Mouse (Mus musculus) spleen, postnatal 10 days (tissue): ENCODE data around the gene Urah.
A peak's percentile ranks its signal among the peaks of the same experiment; 100 is the strongest.

ENCODE experiments used
- DNase-seq, 2 experiments: peaks; one replicate each; pipeline ENCODE4 v3.0.0; 2021 to 2022; ENCODE audit warnings: low spot score in 2 of 2

The Urah gene

DNA sequence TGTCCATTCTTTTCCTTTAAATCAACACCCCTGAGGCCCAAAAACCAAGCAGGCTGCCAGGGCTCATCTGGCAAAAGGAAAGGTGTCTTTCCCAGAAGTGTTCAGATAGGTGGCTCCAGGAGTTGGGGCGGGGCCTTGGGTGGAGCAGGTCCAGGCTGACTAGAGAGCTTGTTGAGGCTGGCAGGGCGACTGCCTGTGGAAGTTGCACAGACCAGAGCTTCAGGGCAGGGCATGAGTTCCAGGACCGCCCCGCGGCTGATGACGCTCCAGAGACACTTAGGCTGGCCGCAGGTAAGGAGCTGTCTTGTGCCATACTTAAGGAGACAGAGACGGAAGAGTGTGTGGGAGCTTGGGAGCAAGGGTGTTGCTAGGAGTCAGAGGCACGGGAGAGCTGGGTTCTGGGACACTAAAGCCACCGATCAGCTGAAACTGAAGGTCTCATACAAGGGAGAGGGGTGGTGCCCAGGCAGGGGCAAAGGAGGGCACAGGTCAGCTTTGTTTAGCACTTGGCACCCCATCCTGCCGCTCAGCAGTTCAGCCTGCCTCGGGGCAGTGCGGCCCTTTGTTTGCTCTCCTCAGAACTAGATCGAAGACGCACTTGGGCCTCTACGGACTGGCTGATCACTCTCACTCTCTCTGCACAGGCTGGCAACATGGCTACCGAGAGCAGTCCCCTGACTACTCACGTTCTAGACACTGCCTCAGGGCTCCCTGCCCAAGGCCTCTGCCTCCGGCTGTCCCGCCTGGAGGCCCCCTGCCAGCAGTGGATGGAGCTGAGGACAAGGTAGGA, at the start of gene Urah:
Urah (plus strand) TSS at position 51 of the 790 bp plus-strand sequence.
- no peak for DNase-seq

DNA sequence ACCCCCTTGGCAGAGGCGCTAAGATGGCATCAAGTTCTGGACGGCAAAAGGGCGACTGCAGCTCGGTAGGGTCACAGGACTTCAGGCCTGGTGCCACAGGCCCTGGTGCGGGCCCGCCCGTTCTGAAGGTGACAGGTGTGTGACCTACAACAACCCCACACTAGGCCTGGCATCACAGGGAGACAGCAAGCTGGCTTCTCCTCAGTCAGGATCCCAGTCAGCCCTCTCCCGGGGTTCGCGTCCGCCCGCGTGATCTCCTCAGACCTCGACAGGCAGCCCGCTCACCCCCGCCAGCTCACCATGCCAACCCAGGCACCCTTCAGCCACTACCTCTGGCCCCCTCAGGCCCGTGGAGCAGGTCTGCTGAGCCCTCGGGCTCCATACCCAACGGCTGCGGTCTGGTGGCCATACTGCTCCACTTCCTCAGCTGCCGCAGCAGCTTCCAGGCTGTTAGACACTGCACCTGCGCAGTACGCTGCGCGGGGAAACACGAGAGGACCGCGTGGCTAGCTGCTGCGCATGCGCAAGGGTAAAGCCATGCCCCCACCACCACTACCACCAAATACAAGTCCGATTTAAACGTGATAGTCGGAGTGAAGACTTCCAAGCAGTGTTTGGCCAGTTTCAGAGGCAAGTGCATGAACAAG, 47.3 kb upstream of the Urah start, which contains the start of gene Syce1:
Syce1 (minus strand) TSS at position 447 of the 647 bp plus-strand sequence.
- DNase-seq, result no peak

DNA sequence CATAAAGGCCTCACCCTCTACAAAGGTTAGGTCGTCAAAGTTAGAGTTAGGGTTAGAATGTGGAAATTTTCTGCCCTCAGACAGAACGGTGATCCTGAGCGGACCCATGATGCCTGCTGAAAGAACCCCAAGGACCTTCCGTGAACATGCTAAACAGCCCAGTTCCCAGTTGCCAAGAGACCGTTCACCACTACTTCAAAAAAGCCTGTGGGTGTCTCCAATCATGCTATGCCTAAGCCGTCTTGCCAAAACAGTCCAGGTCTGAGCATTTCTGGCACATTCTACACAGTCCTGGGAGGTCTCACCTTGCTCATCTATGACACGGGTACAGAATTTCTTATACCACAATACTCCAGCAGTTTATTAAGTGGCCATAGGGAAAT, 46.8 kb upstream of the Urah start:
- no peak for DNase-seq

DNA sequence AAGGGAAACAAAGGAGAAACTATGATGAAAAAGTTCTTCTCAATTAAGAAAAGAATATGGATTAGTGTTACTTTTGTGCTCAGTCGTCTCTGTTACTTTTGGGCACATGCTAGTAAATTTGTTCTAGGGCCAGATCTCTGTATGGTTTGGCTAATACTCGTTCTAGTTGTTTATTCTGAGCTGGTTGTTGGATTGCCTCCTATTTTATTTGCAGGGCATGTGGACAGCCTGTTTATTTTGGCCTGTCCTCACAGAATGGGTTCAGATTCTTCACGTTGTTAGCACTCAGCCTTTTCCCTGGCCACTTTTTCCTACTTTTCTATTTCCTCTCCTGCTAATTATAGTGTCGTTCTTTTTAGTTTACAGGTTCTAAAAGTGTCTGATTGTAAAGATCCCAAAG, 41.3 kb upstream of the Urah start:
- no peak for DNase-seq

DNA sequence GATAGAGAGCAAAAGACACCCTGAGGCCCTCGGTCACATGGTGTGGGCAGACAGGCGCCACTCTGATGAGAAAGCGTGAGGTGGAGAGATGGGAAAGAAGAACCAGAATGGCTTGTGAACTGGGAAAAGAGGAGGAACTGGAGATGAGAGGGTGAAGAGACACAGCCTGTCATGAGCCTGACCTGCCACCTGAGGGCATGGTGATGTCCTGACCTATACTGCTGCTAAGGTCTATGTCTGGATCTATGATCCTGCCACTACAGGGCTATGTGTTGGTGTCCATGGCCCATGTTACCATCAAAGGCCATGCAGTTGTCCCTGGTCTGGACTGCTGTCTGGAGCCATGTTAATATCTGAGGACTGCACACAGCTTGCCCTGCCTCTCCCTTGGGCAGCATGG, 37.2 kb upstream of the Urah start:
- DNase-seq, result no peak

DNA sequence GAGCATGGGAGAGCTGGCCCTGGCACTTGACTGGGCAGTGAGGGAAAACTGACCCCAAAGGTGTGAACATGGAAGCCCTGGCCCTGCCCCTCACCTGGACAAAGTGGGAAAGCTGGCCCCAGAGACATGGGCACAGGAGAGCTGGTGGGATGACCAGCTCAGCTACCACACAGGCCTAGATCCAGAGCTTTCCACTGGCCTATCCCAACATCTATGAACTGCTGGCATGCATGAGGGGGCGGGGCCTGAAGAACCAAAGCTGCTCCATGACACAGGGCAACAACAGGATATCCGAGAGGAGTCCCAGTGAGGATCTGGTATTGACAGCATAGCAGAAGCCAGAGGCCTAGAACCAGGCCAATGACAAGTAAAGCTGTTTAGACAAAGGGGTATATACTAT, 36.6 kb upstream of the Urah start:
- DNase-seq, result no peak

DNA sequence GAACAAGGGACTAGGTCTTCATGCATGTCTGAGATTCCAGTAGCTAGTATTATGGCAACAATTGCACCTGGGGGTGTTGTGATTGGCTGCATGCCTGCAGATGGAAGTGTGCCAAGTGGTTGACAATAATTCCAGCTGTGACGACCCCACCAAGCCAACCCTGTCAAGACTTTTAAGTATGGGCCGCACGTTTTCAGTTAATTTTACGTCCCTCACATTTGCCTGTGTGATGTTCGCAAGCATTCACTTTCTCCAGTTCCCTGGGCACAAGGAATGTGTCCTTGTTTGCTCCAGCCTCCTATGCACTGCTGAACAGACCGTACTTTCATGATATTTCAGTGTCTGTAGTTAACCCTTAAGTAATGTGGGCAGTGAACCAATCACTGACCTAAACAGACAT, 32.2 kb upstream of the Urah start:
- no peak for DNase-seq

DNA sequence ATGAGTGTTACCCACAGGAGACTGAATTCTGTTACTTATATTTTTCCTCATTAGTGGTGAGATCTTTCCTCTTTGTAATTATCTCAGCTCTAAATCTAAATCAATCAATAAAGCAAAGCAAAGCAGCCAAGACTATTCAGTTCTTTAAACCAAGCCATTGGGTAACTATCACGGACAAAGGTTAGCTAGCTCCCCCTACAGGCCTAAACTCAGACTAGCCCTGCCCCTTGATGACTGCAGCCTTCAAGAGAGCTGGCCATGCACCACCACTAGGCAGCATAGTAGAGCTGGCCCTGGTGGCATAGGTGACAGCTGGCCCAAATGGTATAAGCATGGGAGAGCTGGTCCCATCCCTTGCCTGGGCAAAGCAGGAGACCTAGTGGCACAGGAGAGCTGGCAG, 29.1 kb upstream of the Urah start:
- peak in 1 of 2 experiments; percentile 47 for DNase-seq

DNA sequence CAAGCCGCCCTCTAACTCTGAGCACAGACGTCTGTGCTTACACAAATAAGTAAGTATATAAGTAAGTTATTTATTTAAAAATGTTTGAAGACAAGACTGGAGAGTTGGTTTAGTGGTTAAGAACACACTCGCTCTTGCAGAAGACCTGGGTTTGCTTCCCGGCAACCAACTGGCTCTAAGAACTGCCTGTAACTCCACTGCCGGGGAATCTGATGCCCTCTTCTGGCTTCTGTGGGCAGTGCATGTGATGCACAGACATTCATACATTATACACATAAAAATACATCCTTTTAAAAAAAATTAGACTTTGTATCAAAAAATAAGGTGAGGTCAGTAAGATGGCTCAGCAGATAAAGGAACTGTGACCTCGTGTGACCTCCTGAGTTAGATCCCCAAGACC, 24.3 kb upstream of the Urah start:
- no peak for DNase-seq

DNA sequence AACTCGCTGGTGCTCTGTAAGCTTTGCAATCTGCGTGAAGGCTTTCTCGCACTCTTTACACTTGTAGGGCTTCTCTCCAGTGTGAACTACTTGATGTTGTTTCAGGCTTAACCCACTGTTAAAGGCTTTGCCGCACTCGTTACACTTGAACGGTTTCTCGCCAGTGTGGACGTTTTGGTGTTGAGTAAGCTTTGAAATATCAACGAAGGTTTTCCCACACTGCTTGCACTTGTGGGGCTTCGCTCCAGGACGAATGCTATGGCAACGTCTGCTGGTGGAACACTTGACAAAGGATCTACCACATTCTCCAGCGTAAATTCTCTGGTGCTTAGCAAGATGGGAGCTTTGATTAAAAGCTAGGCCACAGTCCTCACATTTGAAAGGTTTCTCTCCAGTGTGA, 23.1 kb upstream of the Urah start:
- no peak for DNase-seq

DNA sequence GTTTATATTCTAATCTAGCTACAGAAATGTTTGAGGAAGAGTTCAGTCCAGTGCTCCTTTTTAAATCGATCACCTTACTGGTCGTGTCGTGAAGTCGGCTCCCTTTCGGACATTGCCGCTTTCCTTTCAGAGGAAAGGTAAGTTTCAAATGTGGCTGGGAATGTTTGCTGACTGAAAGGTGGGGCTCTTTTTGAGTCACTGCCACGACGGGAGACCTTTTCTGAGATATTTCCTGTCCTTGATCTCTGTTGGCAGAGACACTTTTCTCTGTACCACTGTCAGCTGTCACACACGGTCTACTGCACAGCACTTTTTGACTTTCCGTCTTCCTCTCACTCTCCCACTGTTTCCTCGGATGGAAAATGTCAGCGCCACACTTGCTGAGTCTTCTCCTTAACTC, 22.0 kb upstream of the Urah start:
- no peak for DNase-seq

DNA sequence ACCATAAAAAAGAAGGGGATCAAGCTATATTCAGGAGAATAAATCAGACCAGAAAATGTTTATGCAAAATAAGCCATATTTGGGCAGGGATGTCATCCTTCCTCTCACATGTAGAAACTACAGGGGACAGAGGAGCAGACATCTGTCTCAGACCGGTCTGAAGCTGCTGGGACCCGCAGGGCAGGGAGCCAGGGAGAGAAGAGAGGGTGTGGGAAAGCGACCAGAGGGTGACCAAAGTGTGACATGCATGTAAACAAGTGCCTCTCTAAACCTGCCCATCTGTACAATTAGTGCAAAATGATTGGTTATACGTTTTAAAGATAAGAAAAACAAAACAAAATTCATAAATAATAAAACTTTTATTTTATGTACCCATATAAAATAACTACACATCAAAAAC, 14.6 kb upstream of the Urah start:
- DNase-seq, result no peak

DNA sequence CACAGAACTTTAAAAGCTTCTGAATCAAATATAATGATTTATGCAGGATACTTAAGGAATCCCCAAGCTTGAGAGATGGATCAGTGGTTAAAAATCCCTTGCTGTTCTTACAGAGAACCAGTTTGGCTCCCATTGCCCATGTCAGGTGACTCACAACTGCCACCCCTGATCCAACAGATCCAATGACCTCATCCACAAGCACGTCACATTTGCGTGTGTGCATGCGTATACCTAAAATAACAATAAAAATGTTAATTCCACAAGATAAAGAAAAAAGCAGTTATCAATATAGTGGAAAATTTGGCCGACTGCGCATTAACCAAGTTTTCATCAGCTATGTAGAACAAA, 13.5 kb upstream of the Urah start:
- no peak for DNase-seq

DNA sequence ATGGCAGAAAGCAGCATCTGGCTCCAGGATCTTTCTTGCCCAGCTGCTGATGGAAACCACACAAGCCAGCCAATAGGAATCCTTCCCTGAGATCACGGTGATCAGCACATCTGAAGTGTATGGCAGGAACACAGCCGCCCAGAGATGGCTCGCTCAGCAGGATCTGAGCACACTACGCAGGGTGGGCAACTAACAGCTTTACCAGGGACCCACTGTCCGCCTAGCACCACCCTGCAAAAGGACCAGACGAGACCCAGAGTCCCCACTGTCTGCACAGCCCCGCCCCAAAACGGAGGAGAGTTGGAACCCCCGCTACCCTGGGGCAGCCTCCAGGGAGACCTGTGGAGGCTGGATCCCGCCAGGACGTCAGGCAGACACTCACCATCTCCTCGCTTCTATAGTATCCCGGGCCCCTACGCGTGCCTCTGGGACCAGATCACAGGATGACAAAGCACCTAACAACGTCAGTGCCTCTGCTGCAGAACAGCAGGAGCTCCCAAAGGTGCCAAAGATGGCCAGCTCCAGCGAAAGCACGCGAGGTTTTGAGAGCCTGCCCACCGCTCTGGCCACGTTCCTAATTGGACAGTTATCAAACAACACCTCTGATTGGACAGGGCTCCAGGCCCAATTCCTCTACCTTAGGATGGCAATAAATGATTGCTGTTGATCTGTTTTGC, 13.0 kb upstream of the Urah start, which contains the start of gene Zfp941:
Zfp941 (minus strand) TSS at position 526 of the 677 bp plus-strand sequence.
- DNase-seq, result peak in 1 of 2 experiments; percentile 27

DNA sequence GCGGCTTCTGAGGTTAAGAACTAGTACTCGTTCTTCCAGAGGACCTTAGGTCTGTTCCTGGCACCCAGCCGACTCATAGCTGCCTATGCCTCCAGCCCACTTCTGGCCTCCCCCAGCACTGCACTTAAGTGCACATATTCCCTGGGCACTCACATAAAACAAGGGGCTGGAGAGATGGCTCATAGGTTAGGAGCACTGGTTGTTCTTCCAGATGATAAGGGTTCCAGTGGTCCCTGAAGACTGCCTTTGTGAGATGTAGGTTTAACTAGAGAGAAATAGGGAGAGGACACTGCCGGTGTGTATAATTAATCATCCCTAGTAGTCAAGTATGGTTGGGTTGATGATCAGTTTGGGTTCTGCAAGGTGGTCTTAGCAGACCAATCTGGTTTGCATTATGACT, 12.1 kb upstream of the Urah start:
- DNase-seq, result no peak

DNA sequence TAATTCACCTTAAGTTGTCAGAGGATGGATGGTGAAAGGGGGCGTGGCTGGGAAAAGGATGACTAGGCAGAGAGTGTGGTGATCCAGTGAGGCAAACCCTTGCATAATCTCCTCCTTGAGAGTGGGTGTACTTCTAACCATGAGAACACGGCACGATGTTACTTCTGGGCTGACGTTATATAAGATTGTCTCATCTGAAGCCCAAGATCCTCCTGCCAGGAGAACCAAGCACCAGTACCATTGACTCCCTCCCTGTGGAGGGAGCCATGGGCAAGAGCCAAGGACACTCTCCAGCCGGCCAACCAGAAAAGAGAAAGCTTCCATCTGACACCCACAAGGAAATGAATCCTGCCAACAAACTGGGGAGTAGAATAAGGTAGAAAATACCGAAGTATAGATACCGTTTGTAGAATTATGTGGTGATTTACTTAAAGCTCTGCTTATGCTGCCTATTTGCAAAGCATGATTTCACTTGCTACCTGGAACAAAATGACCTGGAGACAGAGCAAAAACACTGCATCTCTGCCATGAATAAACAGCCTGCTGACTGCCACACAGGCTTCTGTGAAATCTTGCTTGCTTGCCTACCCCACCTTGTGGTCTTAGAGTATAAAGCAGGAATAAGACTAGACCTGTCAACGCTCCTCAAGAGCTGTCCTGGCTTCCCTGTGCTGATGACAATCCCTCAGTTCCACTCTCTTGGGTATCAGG, 6.5 kb upstream of the Urah start:
- DNase-seq, result no peak

DNA sequence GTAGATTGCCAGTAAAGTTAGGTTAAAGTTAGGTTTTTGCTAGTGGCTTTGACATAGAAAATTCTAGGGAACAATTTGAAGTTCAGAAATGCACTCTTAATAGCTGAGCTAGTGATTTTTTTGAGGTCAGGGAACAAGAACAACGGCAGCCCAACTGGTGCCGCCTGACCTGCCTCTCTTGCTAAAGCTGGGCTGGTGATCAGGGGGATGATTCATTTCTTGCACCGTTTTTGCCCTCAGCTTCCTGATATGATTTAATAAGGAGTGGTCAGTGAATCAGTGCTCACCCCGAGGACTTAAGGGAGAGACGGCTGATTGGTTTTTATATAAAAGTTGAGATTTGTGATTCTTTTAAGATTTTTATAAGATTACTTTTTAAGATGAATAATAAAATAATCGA, 3.4 kb upstream of the Urah start:
- DNase-seq, result no peak

DNA sequence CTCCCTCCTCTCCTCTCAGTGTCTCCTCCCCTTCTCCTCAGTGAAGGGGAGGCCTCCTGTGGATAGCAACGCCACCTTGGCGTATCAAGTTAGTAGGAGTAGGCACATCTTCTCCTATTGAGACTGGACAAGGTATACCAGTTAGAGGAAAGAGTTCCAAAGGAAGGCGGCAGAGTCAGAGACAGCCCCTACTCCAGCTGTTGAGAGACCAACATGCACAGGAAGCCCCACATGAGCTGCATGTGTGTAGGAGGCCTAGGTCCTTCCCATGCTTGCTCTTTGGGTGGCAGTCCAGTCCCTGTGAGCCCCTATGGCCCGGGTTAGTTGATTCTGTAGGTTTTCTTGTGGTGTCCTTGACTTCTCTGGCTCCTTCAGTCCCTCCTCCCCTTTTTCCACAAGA, 1.5 kb upstream of the Urah start:
- no peak for DNase-seq

DNA sequence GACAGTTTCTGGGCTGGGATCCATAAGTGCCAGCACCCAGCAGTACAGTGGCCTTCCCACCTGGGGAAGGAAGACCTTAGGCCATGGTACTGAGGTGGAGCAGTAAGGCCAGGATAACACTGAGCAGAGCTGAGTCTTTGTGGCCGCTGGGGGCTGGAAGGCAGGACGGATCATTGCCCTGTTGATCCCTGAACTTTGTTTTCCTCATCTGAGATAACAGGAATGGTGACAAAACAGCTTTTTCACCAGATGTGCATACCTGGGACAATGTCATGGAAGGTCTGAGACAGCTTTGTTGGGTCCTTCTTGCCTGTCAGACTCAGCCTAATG, 905 bp downstream of the Urah start:
- no peak for DNase-seq

DNA sequence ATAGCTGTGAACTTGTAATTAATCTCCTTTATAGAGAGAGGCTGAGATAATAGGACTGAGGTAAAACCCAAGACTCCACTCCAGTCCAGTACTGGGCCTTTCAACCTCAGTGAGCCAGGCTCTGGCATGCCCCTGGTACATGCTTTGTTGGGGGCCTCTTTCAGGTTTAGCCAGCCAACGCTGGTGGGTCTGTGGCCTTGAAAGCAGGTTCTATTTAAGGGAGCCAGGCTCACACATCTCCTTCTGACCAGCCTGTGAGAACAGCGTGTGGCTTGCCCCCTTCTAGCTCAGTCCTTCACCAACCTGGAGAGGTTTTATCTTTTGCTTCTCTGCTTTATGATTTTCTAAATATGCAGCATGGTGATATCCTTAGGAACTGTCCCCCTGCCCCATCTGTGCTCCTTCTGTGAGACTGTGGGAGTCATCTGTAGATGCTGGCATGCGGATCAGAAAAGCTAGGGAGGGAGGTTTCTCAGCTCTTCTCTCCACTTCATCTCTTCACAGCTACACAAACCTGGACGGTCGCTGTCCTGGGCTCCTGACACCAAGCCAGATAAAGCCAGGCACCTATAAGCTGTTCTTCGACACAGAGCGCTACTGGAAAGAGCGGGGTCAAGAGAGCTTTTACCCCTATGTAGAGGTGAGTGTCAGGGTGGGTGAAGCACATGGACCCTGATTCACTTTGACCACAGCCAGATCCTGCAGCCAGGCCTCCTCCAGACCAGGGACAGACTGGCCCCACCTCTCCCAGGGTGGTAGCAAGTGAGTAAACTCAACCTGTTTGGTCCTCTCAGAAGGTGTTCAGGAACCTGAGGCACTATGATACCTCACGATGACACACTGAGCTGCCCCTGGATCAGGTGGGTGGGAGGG, 1.7 kb downstream of the Urah start:
- no peak for DNase-seq

DNA sequence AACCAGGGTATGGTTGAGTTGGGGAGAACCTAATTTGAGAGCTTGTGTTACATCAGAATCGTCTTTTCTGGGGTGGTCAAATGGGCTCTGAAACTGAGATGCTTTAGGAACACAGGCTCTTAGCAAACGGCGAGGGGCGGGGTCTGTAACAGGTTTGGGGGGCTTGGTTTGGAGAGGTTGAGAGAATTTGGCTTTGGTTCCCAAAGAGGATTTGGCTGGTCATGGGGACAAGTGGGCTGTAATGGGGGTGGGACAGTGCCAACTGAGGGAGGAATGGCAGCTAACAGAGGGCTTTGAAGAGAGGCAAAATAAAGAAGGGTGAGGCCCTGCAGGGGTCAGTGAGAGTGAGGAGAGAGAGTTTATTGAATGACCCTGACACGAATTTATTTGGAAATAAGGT, 4.7 kb downstream of the Urah start:
- no peak for DNase-seq
